Mouse (Mus musculus): ENCODE measurements around the gene Padi6. TPM values are rescaled to one million over a fixed set of nuclear protein-coding genes. Genes with fewer than 3 reads are reported as not detected.

Gene Padi6
- polyA plus RNA-seq, 1 experiment from 2014 or later, result 0.11 TPM

DNA sequence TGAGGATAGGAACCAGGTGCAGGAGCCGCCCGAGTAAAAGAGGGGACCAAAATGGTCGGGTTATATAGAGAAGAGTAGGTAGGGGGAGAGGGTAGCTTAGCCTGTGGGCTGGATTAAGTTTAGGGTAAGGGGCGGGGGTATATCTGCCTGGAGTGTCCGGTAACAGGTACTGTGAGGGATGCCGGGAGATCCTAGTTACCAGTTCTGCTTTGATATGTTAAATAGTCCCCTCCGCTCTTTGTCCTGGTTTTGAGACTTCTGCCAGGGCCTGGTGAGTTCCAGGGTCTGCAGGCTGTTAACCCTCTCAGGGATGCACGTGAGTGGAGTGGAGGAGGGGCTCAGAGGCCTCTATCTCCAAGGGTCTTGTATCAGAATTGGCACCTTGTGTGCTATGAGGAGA is 38.8 kb downstream of the Padi6 start:
- H3K27ac ChIP-seq, result no peak overlapping the region
- 14% methylated on average over 8 of the region's 8 CpGs for WGBS
- H3K9ac ChIP-seq, result peak overlapping the region; percentile 93
- no peaks in the 10 kb centered on the region for H3K9me3 ChIP-seq
- peak overlapping the region; percentile 86 for H3K4me3 ChIP-seq (replicated peaks)
- H3K27me3 ChIP-seq (replicated peaks), result no peaks in the 10 kb centered on the region
- H3K36me3 ChIP-seq, result peaks cover 11% of the 10 kb centered on the region
- H3K4me2 ChIP-seq (replicated peaks), result peak overlapping the region; percentile 93
- ATAC-seq, result no peak
- peaks cover 51% of the 10 kb centered on the region for H3K4me1 ChIP-seq (replicated peaks)

DNA sequence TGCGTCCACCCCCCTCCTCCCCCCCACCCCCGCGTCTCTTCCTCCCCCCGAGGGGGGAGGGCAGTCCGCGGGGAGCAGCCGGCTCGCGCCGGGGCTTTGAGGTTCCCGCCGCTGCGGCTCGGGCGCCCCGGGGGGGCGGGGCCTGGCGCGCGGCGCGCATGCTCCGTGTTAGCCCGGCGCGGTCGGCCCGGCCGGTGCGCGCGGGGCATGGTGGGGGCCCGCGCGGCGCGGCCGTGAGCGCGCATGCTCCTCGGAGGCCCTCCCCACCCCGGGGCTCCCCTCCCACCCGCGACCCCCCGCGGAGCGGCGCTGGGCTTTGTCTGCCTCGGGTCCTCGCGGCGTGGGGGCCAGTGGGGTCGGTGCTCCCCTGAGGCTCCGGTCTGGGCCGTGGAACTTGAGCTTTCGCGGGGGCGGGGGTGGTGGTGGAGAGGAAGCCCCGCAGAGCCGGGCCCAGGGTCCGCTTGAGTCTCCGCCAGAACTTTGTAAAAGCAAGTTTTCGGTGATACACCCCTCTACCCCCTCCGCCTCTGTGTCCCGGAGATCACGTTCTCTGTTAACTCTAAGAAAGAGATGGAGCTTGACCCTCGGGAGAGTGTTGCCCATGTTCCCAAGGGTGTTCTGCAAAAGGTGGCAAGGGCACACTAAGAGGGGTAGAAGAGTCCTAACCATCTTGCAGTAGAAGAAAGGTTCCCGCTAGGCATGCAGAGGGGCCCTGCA is 39.7 kb downstream of the Padi6 start:
- H3K4me2 ChIP-seq (replicated peaks), result peak overlapping the region; percentile 93
- H3K9ac ChIP-seq, result peak overlapping the region; percentile 93
- no peaks in the 10 kb centered on the region for H3K9me3 ChIP-seq
- peak; percentile 86 for ATAC-seq
- peaks cover 43% of the 10 kb centered on the region for H3K4me1 ChIP-seq (replicated peaks)
- no peaks in the 10 kb centered on the region for H3K27me3 ChIP-seq (replicated peaks)
- H3K36me3 ChIP-seq, result peaks cover 6% of the 10 kb centered on the region
- H3K4me3 ChIP-seq (replicated peaks), result peak overlapping the region; percentile 86
- WGBS, result under 1% methylated on average over 30 of the region's 68 CpGs
- peak overlapping the region; percentile 97 for H3K27ac ChIP-seq

- peak; percentile 42 for ATAC-seq
- WGBS, result 0% methylated on average over 72 of the region's 107 CpGs
- peak overlapping the region; percentile 86 for H3K4me3 ChIP-seq (replicated peaks)
- H3K27ac ChIP-seq, result peak overlapping the region; percentile 97
- peak overlapping the region; percentile 93 for H3K9ac ChIP-seq
- H3K36me3 ChIP-seq, result peaks cover 6% of the 10 kb centered on the region
- H3K4me2 ChIP-seq (replicated peaks), result peak overlapping the region; percentile 93
- H3K27me3 ChIP-seq (replicated peaks), result no peaks in the 10 kb centered on the region
- peaks cover 34% of the 10 kb centered on the region for H3K4me1 ChIP-seq (replicated peaks)
- no peaks in the 10 kb centered on the region for H3K9me3 ChIP-seq
These were observed 40.5 kb downstream of the Padi6 start for GRCm38 (mm10) chr4:140701716-140702561.

DNA sequence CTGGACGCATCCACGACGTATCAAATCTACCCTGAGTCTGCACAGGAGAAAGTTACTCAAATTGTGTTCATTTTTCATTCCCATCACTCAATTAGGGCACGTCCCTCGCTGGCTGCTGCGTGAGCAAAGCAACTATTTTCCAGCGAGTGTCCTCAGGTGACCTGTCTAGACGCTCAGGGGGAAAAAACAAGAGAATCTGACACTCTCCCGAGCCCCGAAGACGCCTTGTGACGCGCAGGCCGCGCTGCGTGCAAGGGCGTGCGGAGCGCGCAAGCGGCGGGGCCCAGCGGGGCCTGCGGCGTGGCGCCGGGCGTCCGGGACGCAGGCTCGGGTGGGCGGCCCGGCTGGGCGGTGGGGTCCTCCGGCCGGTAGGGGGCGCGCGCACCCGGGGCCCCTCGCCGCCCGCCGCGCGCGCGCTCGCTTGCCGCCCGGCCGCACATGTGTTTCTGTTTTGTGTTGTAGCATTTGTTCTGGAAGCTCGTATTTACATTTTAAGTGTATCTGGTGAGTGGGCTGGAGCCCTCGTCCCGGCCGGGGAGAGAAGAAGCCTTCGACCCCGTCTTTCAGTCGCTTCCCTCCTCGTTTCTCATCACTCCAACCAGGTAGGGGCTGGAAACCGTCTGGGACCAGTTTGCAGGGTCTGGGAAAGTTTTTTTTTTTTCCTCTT is 41.3 kb downstream of the Padi6 start:
- Histone ChIP-seq H3K27ac (peak overlapping the region; percentile 97), H3K36me3 (peaks cover 6% of the 10 kb centered on the region; the same call in 1 of the 2 replicates), H3K4me1 (replicated peaks) (peaks cover 33% of the 10 kb centered on the region), H3K9ac (peak overlapping the region; percentile 93), H3K27me3 (replicated peaks) (no peaks in the 10 kb centered on the region), H3K4me3 (replicated peaks) (peak overlapping the region; percentile 86), H3K9me3 (no peaks in the 10 kb centered on the region), H3K4me2 (replicated peaks) (peak overlapping the region; percentile 93)
- WGBS, result under 1% methylated on average over 61 of the region's 61 CpGs
- peak; percentile 54 for ATAC-seq

- 13% methylated on average over 20 of the region's 20 CpGs for WGBS
- H3K4me3 ChIP-seq (replicated peaks), result peak within 1 kb of the TSS; percentile 86
- H3K9ac ChIP-seq, result peak within 1 kb of the TSS; percentile 93
- peak within 1 kb of the TSS; percentile 97 for H3K27ac ChIP-seq
- H3K27me3 ChIP-seq (replicated peaks), result no peaks in the 10 kb centered on the region
- H3K4me2 ChIP-seq (replicated peaks), result peak within 1 kb of the TSS; percentile 93
- no peak for ATAC-seq
- H3K4me1 ChIP-seq (replicated peaks), result peaks cover 26% of the 10 kb centered on the region
- no peaks in the 10 kb centered on the region for H3K9me3 ChIP-seq
- no peaks in the 10 kb centered on the region for H3K36me3 ChIP-seq
These were observed 42.0 kb downstream of the Padi6 start, which contains the start of gene Rcc2 for GRCm38 (mm10) chr4:140700269-140701018. TSS of gene Rcc2 (plus strand) at chr4:140700541.

DNA sequence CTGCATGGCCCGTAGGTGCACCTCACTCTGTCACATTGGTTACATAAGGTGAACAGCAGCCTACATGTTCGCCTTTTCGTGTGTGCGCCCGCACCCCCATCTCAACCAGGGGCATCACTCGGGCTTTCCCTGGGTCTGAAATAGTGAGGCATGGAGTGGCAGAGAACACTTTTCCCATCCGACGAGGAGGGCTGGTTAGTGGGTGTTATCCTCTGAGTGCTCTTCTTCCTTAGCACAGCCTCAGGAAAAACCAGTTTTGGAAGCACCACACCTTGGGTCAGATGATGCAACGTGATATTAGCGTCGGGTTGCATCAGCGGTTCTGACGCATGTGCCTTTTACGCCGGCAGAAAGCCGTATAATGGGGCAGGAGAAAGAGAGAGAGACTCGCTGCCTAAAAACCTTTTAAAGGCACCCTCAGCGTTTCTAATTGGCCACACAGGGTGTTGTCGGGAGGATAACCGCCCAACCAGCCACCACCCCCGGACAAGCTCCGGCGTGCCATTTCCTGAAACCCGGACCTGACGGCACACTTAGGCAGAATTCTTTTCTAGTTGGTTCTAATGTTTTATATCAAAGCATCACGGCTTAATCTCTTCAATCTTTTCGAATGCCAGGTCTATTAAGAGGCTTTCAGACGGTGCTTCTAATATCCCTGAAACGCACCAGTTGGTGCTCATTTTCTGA is 42.9 kb downstream of the Padi6 start:
- no peak overlapping the region for H3K27ac ChIP-seq
- H3K4me3 ChIP-seq (replicated peaks), result peak overlapping the region; percentile 25
- H3K9ac ChIP-seq, result no peak overlapping the region

GRCm38 (mm10) chr4:140695675-140696585 is 46.5 kb downstream of the Padi6 start:
- H3K4me1 ChIP-seq (replicated peaks), result peaks cover 9% of the 10 kb centered on the region
- WGBS, result 67% methylated on average over 14 of the region's 14 CpGs
- H3K36me3 ChIP-seq, result no peaks in the 10 kb centered on the region
- H3K4me3 ChIP-seq (replicated peaks), result no peak overlapping the region
- no peak overlapping the region for H3K27ac ChIP-seq
- H3K4me2 ChIP-seq (replicated peaks), result no peak overlapping the region
- H3K27me3 ChIP-seq (replicated peaks), result no peaks in the 10 kb centered on the region
- ATAC-seq, result no peak
- H3K9ac ChIP-seq, result no peak overlapping the region
- no peaks in the 10 kb centered on the region for H3K9me3 ChIP-seq

More for the DNA sequence above, 42.9 kb downstream of the Padi6 start:
- H3K36me3 ChIP-seq, result no peaks in the 10 kb centered on the region
- ATAC-seq, result peak; percentile 9; the same call in 1 of the 2 replicates
- peak overlapping the region; percentile 93 for H3K4me2 ChIP-seq (replicated peaks)
- H3K9me3 ChIP-seq, result no peaks in the 10 kb centered on the region
- peaks cover 20% of the 10 kb centered on the region for H3K4me1 ChIP-seq (replicated peaks)
- WGBS, result 8% methylated on average over 29 of the region's 29 CpGs
- H3K27me3 ChIP-seq (replicated peaks), result no peaks in the 10 kb centered on the region

- WGBS, result 80% methylated on average over 7 of the region's 7 CpGs
- H3K4me3 ChIP-seq (replicated peaks), result no peak overlapping the region
- H3K27me3 ChIP-seq (replicated peaks), result no peaks in the 10 kb centered on the region
- no peak for ATAC-seq
- H3K4me1 ChIP-seq (replicated peaks), result peaks cover 1% of the 10 kb centered on the region; the same call in 1 of the 2 replicates
- H3K4me2 ChIP-seq (replicated peaks), result no peak overlapping the region
- no peak overlapping the region for H3K27ac ChIP-seq
- no peaks in the 10 kb centered on the region for H3K9me3 ChIP-seq
- H3K9ac ChIP-seq, result no peak overlapping the region
- H3K36me3 ChIP-seq, result no peaks in the 10 kb centered on the region
These were observed 47.3 kb downstream of the Padi6 start for GRCm38 (mm10) chr4:140695146-140695545.

GRCm38 (mm10) chr4:140694551-140695060 is 47.8 kb downstream of the Padi6 start:
- Histone ChIP-seq H3K27ac (no peak overlapping the region), H3K4me3 (replicated peaks) (no peak overlapping the region), H3K4me1 (replicated peaks) (no peaks in the 10 kb centered on the region), H3K36me3 (no peaks in the 10 kb centered on the region), H3K27me3 (replicated peaks) (no peaks in the 10 kb centered on the region), H3K9me3 (no peaks in the 10 kb centered on the region), H3K4me2 (replicated peaks) (no peak overlapping the region), H3K9ac (no peak overlapping the region)
- ATAC-seq, result no peak
- WGBS, result 58% methylated on average over 1 of the region's 1 CpGs

DNA sequence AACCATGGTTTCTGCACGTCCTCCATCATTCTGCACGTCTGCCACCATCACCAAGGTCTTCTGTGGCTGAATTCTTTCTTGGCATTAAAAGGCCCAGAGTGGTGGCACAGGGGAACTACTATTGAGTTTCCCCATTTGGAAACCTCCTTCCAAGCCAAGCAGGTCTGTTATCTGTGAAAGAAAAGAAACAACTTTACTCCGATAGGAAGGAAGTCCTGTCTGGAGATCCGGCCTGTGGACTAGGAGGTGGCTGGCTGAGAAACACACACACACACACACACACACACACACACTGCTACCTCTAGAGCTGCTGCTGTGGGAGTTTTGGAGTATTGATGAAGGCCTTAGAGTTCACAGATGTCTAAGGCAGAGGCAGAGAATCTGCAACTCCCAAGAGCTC is 48.9 kb downstream of the Padi6 start:
- Histone ChIP-seq H3K4me1 (replicated peaks) (0 out of 2 replicates have a peak, but pooled peaks cover 2% of the 10 kb centered on the region), H3K27ac (no peak overlapping the region), H3K27me3 (replicated peaks) (no peaks in the 10 kb centered on the region), H3K9me3 (no peaks in the 10 kb centered on the region), H3K4me2 (replicated peaks) (no peak overlapping the region), H3K36me3 (no peaks in the 10 kb centered on the region), H3K9ac (no peak overlapping the region), H3K4me3 (replicated peaks) (no peak overlapping the region)
- 65% methylated on average over 4 of the region's 4 CpGs for WGBS
- ATAC-seq, result no peak

All from intestine, embryonic 15.5 days (tissue).